Mouse (Mus musculus) embryo, embryonic 10.5 days (tissue): ENCODE measurements around the gene 4933405L10Rik.

Source experiments
- DNase-seq: peaks from one replicate; pipeline ENCODE4 v3.0.0-alpha.2; 2015; ENCODE audit warnings: low spot score

4933405L10Rik gene

GRCm38 (mm10) chr8:105754688-105755087 is 47.2 kb downstream of the 4933405L10Rik start:
- no peak for DNase-seq

- no peak for DNase-seq
These were observed 50.4 kb downstream of the 4933405L10Rik start for GRCm38 (mm10) chr8:105757796-105758276.

- peak; percentile 97 for DNase-seq
These were observed 51.0 kb downstream of the 4933405L10Rik start, which contains the start of gene Gfod2 for GRCm38 (mm10) chr8:105758277-105759108. Gene Gfod2, minus strand, starts transcription at chr8:105758664.
